Comparison of ENCODE assay signal across 13 mouse cellular contexts in genomic region chr11:115318245-115319027, GRCm38 (mm10). TPM values are rescaled to one million over a fixed set of nuclear protein-coding genes. Genes with fewer than 3 reads are reported as not detected.
DNase-seq lines count a peak whose midpoint lies in the region; ATAC-seq and TF ChIP-seq lines count a peak whose summit lies in the region.
"Had no signal": no experiment of that assay in that cellular context is flagged by ENCODE, and none has a peak within 500 bp of the region (broad histone marks: within the 10 kb centered on the region; RNA-seq: fewer than 3 reads in every experiment).

No protein-coding gene starts in this region.

- no peak overlapping the region for H3K27ac ChIP-seq in heart, embryonic 13.5 days (replicated peaks)
- H3K27ac ChIP-seq in forebrain, postnatal 0 days (ENCODE audit: low read depth, low read length): no peak overlapping the region
- no peak overlapping the region for H3K27ac ChIP-seq in midbrain, embryonic 14.5 days (replicated peaks; ENCODE audit: low read depth, low read length)

- no peaks in the 10 kb centered on the region for H3K9me3 ChIP-seq in heart, embryonic 13.5 days
- H3K9me3 ChIP-seq in forebrain, postnatal 0 days (ENCODE audit: low read length): no peaks in the 10 kb centered on the region
- H3K9me3 ChIP-seq in midbrain, embryonic 14.5 days (ENCODE audit: control insufficient read depth, low read length): no peaks in the 10 kb centered on the region

- H3K36me3 ChIP-seq in heart, embryonic 13.5 days: no peaks in the 10 kb centered on the region
- no peaks in the 10 kb centered on the region for H3K36me3 ChIP-seq in forebrain, postnatal 0 days (ENCODE audit: insufficient read depth)
- H3K36me3 ChIP-seq in midbrain, embryonic 14.5 days (ENCODE audit: control insufficient read depth, insufficient read depth, low read length): no peaks in the 10 kb centered on the region

- 4% methylated on average over 63 of the region's 63 CpGs for whole genome bisulfite sequencing in heart, embryonic 13.5 days
- WGBS in forebrain, postnatal 0 days: 3% methylated on average over 63 of the region's 63 CpGs
- 4% methylated on average over 63 of the region's 63 CpGs for WGBS in midbrain, embryonic 14.5 days

- no peak for ATAC-seq in heart, embryonic 13.5 days (ENCODE audit: extremely low read depth, insufficient number of reproducible peaks, low FRiP score, low TSS enrichment)
- ATAC-seq in forebrain, postnatal 0 days: no peak
- no peak for ATAC-seq in midbrain, embryonic 14.5 days (ENCODE audit: low FRiP score, low TSS enrichment)

- DNase-seq in heart, adult 8-10 months (ENCODE audit: low spot score): no peak
- DNase-seq in ZHBTc4 (ENCODE audit: low read depth, low spot score): peak; percentile 56
- DNase-seq in forebrain, postnatal 0 days: peak; percentile 24
- peak; percentile 64 for DNase-seq in midbrain, embryonic 14.5 days
- no peak for DNase-seq in natural killer cell, adult 2 months (ENCODE audit: low spot score in 2 of 2)
- DNase-seq in frontal cortex, postnatal 14 days (ENCODE audit: low spot score in 2 of 2): no peak
- no peak for DNase-seq in layer of hippocampus, adult 9-11 months
- DNase-seq: adrenal gland, postnatal 25 days had no signal

- H3K4me3 ChIP-seq in heart, embryonic 13.5 days: no peak overlapping the region
- H3K4me3 ChIP-seq in forebrain, postnatal 0 days (ENCODE audit: low read depth, low read length): no peak overlapping the region; the same call in 1 of the 2 replicates
- 0 out of 2 replicates have a peak overlapping the region, but pooled peaks have one; percentile 2 for H3K4me3 ChIP-seq in midbrain, embryonic 14.5 days (replicated peaks; ENCODE audit: low read depth, low read length)

- TF ChIP-seq CTCF in forebrain, postnatal 0 days (IDR thresholded peaks at IDR 0.05; ENCODE audit: low read depth): no peak

- H3K27me3 ChIP-seq in heart, embryonic 13.5 days (replicated peaks): peaks cover 100% of the 10 kb centered on the region
- H3K27me3 ChIP-seq in forebrain, postnatal 0 days (ENCODE audit: insufficient read depth, low read length): peaks cover 86% of the 10 kb centered on the region
- H3K27me3 ChIP-seq in midbrain, embryonic 14.5 days (ENCODE audit: control insufficient read depth, insufficient read depth, low read length): peaks cover 84% of the 10 kb centered on the region

- peaks cover 19% of the 10 kb centered on the region for H3K4me1 ChIP-seq in heart, embryonic 13.5 days
- no peaks in the 10 kb centered on the region for H3K4me1 ChIP-seq in forebrain, postnatal 0 days (ENCODE audit: insufficient read depth)
- 0 out of 2 replicates have a peak, but pooled peaks cover 10% of the 10 kb centered on the region for H3K4me1 ChIP-seq in midbrain, embryonic 14.5 days (ENCODE audit: control insufficient read depth, insufficient read depth, low read length)

- no peak overlapping the region; the same call in 1 of the 2 replicates for H3K9ac ChIP-seq in heart, embryonic 13.5 days
- no peak overlapping the region for H3K9ac ChIP-seq in forebrain, postnatal 0 days
- H3K9ac ChIP-seq in midbrain, embryonic 14.5 days (replicated peaks; ENCODE audit: low read length): no peak overlapping the region

- peak overlapping the region; percentile 35 for H3K4me2 ChIP-seq in heart, embryonic 13.5 days
- H3K4me2 ChIP-seq in forebrain, postnatal 0 days (ENCODE audit: low read depth): no peak overlapping the region
- H3K4me2 ChIP-seq in midbrain, embryonic 14.5 days (ENCODE audit: low read length): peak overlapping the region; percentile 35

RNA-seq across cellular contexts. Expression of gene Ush1g, which starts 3.4 kb away (rescaled TPM):
- 0.09 and 0.13 TPM in 2 replicates for polyA plus RNA-seq in heart, embryonic 13.5 days (2015; fragmentation: Nextera tagmentation; extraction: Ambion mirVana)
- under 1 TPM; 0.09 to 0.28 (median 0.25) TPM for total RNA-seq in heart, adult 8-10 months (2022)
- 0.23 and 0.33 TPM in 2 replicates for total RNA-seq in forebrain, postnatal 0 days (2014; rRNA removed)
- 0.06 and 0.09 TPM in 2 replicates for polyA plus RNA-seq in forebrain, postnatal 0 days (2015; fragmentation: Nextera tagmentation; extraction: Ambion mirVana)
- 0.08 and 0.16 TPM in 2 replicates for polyA plus RNA-seq in midbrain, embryonic 14.5 days (2014; fragmentation: Nextera tagmentation; extraction: Ambion mirVana)
- total RNA-seq: common myeloid progenitor, adult 5-6 weeks; gastrocnemius, postnatal 4 days had no signal
- polyA plus RNA-seq: thymus, postnatal 0 days had no signal

RNA-seq across cellular contexts. Expression of gene Otop2, which starts 11.5 kb away (rescaled TPM):
- not detected in 2 replicates for polyA plus RNA-seq in heart, embryonic 13.5 days (2015; fragmentation: Nextera tagmentation; extraction: Ambion mirVana)
- total RNA-seq in heart, adult 8-10 months (2022): not detected
- 0.15 TPM in 1 of 2 replicates, not detected in the other for total RNA-seq in forebrain, postnatal 0 days (2014; rRNA removed)
- polyA plus RNA-seq in forebrain, postnatal 0 days (2015; fragmentation: Nextera tagmentation; extraction: Ambion mirVana): 0.10 and 0.13 TPM in 2 replicates
- not detected in 2 replicates for polyA plus RNA-seq in midbrain, embryonic 14.5 days (2014; fragmentation: Nextera tagmentation; extraction: Ambion mirVana)
- total RNA-seq: adrenal gland, postnatal 25 days; common myeloid progenitor, adult 5-6 weeks; gastrocnemius, postnatal 4 days; liver, adult 2 months had no signal
- polyA plus RNA-seq: liver, adult 2 months; thymus, postnatal 0 days had no signal

RNA-seq across cellular contexts. Expression of gene Otop3, which starts 16.1 kb away (rescaled TPM):
- not detected in 2 replicates for polyA plus RNA-seq in heart, embryonic 13.5 days (2015; fragmentation: Nextera tagmentation; extraction: Ambion mirVana)
- total RNA-seq in heart, adult 8-10 months (2022): not detected
- 0.31 and 0.48 TPM in 2 replicates for total RNA-seq in forebrain, postnatal 0 days (2014; rRNA removed)
- 0.47 and 0.98 TPM in 2 replicates for polyA plus RNA-seq in forebrain, postnatal 0 days (2015; fragmentation: Nextera tagmentation; extraction: Ambion mirVana)
- polyA plus RNA-seq in midbrain, embryonic 14.5 days (2014; fragmentation: Nextera tagmentation; extraction: Ambion mirVana): 0.54 and 1.4 TPM in 2 replicates
- total RNA-seq: adrenal gland, postnatal 25 days; common myeloid progenitor, adult 5-6 weeks; gastrocnemius, postnatal 4 days; liver, adult 2 months had no signal
- polyA plus RNA-seq: liver, adult 2 months; thymus, postnatal 0 days had no signal

RNA-seq across cellular contexts. Expression of gene Fads6, which starts 21.0 kb away (rescaled TPM):
- polyA plus RNA-seq in heart, embryonic 13.5 days (2015; fragmentation: Nextera tagmentation; extraction: Ambion mirVana): 0.71 and 0.74 TPM in 2 replicates
- total RNA-seq in heart, adult 8-10 months (2022): 1 to 10 TPM; 2.0 to 3.5 (median 2.3) TPM
- 3.8 and 6.5 TPM in 2 replicates for total RNA-seq in forebrain, postnatal 0 days (2014; rRNA removed)
- polyA plus RNA-seq in forebrain, postnatal 0 days (2015; fragmentation: Nextera tagmentation; extraction: Ambion mirVana): 0.47 and 0.48 TPM in 2 replicates
- polyA plus RNA-seq in midbrain, embryonic 14.5 days (2014; fragmentation: Nextera tagmentation; extraction: Ambion mirVana): 0.72 and 1.4 TPM in 2 replicates

RNA-seq across cellular contexts. Expression of gene Fdxr, which starts 41.6 kb away (rescaled TPM):
- 9.5 and 11.7 TPM in 2 replicates for polyA plus RNA-seq in heart, embryonic 13.5 days (2015; fragmentation: Nextera tagmentation; extraction: Ambion mirVana)
- total RNA-seq in heart, adult 8-10 months (2022): 1 to 10 TPM; 9.1 to 10.0 (median 9.6) TPM
- total RNA-seq in forebrain, postnatal 0 days (2014; rRNA removed): 18.6 and 26.2 TPM in 2 replicates
- 14.0 and 16.4 TPM in 2 replicates for polyA plus RNA-seq in forebrain, postnatal 0 days (2015; fragmentation: Nextera tagmentation; extraction: Ambion mirVana)
- 15.0 and 15.9 TPM in 2 replicates for polyA plus RNA-seq in midbrain, embryonic 14.5 days (2014; fragmentation: Nextera tagmentation; extraction: Ambion mirVana)

Comparison
In these comparisons a context has a peak if more than half of its experiments do, and no peak if none do; other contexts are left out.
1. DNase-seq: peak in ZHBTc4 (single experiment), forebrain, postnatal 0 days (single experiment) and midbrain, embryonic 14.5 days (single experiment); none in heart, adult 8-10 months (single experiment), natural killer cell, adult 2 months (0 of 2), frontal cortex, postnatal 14 days (0 of 2) and layer of hippocampus, adult 9-11 months (single experiment).